Mouse (Mus musculus) lung, postnatal 0 days (tissue): Measurements from ENCODE around the gene Proser3. TPM values are rescaled to one million over a fixed set of nuclear protein-coding genes. Genes with fewer than 3 reads are reported as not detected.
A peak's percentile ranks its signal among the peaks of the same experiment; 100 is the strongest.

Experiments used
- ATAC-seq: fragments of 200-750 bp; cut with Nextera tagmentation; 2 replicates; pipeline ENCODE4 v1.8.0; 2017; ENCODE audit warnings: moderate library complexity
- DNase-seq: peaks from one replicate; pipeline ENCODE4 v3.0.0-alpha.2; 2016; ENCODE audit warnings: low spot score
- H3K27ac ChIP-seq: fragments of 300-500 bp; sonication (generic); 2 replicates; pipeline ENCODE4 v1.5.1; 2014; ENCODE audit warnings: antibody characterized with exemption, mild to moderate bottlenecking, low read length, mixed read lengths
- H3K27me3 ChIP-seq: fragments of 300-500 bp; sonication (generic); replicated peaks from 2 replicates; pipeline ENCODE4 v1.6.1; 2014; ENCODE audit warnings: low read length, mixed read lengths; ENCODE audit not compliant: insufficient read depth
- H3K36me3 ChIP-seq: fragments of 300-500 bp; sonication (generic); 2 replicates; pipeline ENCODE4 v1.6.1; 2014; ENCODE audit warnings: low read length, mixed read lengths; ENCODE audit not compliant: insufficient read depth
- H3K4me1 ChIP-seq: fragments of 300-500 bp; sonication (generic); 2 replicates; pipeline ENCODE4 v1.6.1; 2014; ENCODE audit warnings: antibody characterized with exemption, low read depth, low read length, mixed read lengths; ENCODE audit not compliant: insufficient read depth
- H3K4me2 ChIP-seq: fragments of 300-500 bp; sonication (generic); replicated peaks from 2 replicates; pipeline ENCODE4 v1.6.1; 2014; ENCODE audit warnings: low read depth, mild to moderate bottlenecking, low read length, moderate library complexity, mixed read lengths
- H3K4me3 ChIP-seq: fragments of 300-500 bp; sonication (generic); 2 replicates; pipeline ENCODE4 v1.5.1; 2014; ENCODE audit warnings: low read depth, low read length
- H3K9ac ChIP-seq: fragments of 300-500 bp; sonication (generic); replicated peaks from 2 replicates; pipeline ENCODE4 v1.6.1; 2014; ENCODE audit warnings: low read depth, mild to moderate bottlenecking
- H3K9me3 ChIP-seq: fragments of 300-500 bp; sonication (generic); 2 replicates; pipeline ENCODE4 v1.6.1; 2016; ENCODE audit warnings: low read length, mixed read lengths
- CTCF ChIP-seq: IDR thresholded peaks from 2 replicates; pipeline ENCODE4 v1.5.1; 2016; ENCODE audit warnings: antibody characterized with exemption, mild to moderate bottlenecking
- EP300 ChIP-seq: IDR thresholded peaks from 2 replicates; pipeline ENCODE4 v1.6.1; 2016; ENCODE audit warnings: antibody characterized with exemption, mild to moderate bottlenecking, control low read depth
- WGBS: fragments of 180-500 bp; shearing (Covaris S2); extraction: QIAGEN DNeasy Blood & Tissue Kit; methylation state at CpG from one replicate; pipeline ENCODE4 v1.1.7; 2014; 5-methylcytosine and 5-hydroxymethylcytosine counted together
- polyA plus RNA-seq: library from polyadenylated mRNA; unstranded; fragments of >200 nt; fragmentation: Nextera tagmentation; extraction: Ambion mirVana; gene quantifications from 2 replicates; pipeline ENCODE4 v1.2.1, GENCODE M21; 2015

The Proser3 gene
- polyA plus RNA-seq, 1 experiment from 2014 or later: 4.4 TPM

DNA sequence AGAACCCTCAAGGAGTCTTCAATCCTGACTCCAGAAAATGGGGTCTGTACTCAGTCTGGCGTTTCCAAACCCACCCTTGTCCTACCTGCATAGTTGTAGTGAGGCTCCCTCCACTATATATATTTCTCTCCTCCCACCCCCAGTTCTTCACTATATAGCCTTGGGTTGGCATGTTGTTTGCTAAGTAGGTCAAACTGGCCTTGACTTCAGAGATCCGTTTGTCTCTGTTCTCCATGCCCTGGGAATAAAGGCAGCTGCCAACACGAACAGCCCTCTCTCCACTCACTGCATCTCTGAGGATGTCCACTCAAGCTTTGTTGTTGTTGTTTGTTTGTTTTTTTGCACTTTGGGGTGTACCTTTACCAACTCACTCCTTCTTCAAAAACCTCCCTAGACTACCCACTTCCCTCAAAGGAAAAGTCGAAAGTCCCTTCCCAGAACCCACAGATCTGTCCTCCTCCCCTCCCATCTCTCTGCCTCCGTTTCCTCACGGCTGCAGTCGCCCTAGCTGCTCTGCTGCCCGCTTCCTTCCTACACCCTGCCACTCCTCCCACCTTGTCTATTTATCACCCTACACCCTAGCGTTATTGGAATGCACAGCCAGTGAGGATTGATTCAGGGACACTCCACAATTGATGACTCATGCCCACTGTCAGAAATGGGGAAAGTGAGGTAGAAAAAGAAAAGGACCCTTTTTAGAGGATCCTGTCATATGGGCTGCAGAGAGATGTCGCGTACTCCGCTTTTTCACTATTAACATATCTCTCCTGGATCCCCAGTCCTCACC, 6.8 kb upstream of the Proser3 start:
- peak overlapping the region; percentile 55 for H3K9ac ChIP-seq
- no peaks in the 10 kb centered on the region for H3K9me3 ChIP-seq
- peak overlapping the region; percentile 64 for H3K4me2 ChIP-seq
- no peaks in the 10 kb centered on the region for H3K27me3 ChIP-seq
- H3K4me1 ChIP-seq: peaks cover 12% of the 10 kb centered on the region; the same call in 1 of the 2 replicates
- TF ChIP-seq EP300 (no peak), CTCF (no peak)
- peak overlapping the region; percentile 49 for H3K4me3 ChIP-seq
- WGBS: 9% methylated on average over 12 of the region's 12 CpGs
- DNase-seq: peak; percentile 31
- H3K27ac ChIP-seq: peak overlapping the region; percentile 57
- H3K36me3 ChIP-seq: peaks cover 14% of the 10 kb centered on the region; the same call in 1 of the 2 replicates
- ATAC-seq: no peak

DNA sequence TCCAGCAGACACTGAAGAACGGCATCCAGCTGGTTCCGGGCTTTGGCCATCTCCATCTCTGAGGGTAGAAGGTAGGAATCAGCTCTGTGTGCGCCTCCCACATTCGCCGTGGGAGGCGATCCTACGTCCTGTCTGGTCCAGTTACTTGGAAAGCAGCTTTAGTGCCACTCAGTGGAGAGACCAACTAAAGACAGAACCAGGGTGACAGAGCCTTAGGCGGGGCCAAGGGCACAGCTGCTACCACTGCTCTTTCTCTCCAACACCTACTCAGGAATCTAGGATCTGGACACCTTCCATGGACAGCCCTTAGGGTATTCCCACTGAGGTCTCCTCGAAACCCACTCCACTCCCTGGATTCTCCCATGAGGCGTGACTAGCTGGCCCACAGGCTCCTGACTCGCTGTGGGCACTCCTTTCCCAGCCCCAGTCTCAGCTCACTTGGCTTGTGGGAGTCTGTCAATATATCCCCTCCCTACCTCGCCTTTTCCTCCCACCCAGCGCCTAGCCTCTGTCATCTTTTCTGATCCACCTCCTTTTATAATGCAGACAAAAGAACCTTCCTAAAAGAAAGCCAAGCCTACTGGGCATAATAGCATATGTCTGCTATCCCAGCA, 5.9 kb upstream of the Proser3 start:
- ATAC-seq (no peak), DNase-seq (no peak)
- Histone ChIP-seq H3K4me2 (no peak overlapping the region), H3K9ac (no peak overlapping the region), H3K9me3 (no peaks in the 10 kb centered on the region), H3K27me3 (no peaks in the 10 kb centered on the region), H3K27ac (no peak overlapping the region), H3K4me1 (peaks cover 19% of the 10 kb centered on the region; the same call in 1 of the 2 replicates), H3K4me3 (no peak overlapping the region), H3K36me3 (peaks cover 14% of the 10 kb centered on the region; the same call in 1 of the 2 replicates)
- no peak for TF ChIP-seq EP300
- no peak for TF ChIP-seq CTCF
- WGBS: 89% methylated on average over 13 of the region's 13 CpGs

- WGBS: 93% methylated on average over 17 of the region's 18 CpGs
- TF ChIP-seq CTCF (peak; percentile 39), EP300 (no peak)
- Histone ChIP-seq H3K36me3 (peaks cover 14% of the 10 kb centered on the region; the same call in 1 of the 2 replicates), H3K4me2 (no peak overlapping the region), H3K27ac (no peak overlapping the region), H3K4me3 (no peak overlapping the region), H3K4me1 (peaks cover 24% of the 10 kb centered on the region; the same call in 1 of the 2 replicates), H3K9me3 (no peaks in the 10 kb centered on the region), H3K9ac (no peak overlapping the region), H3K27me3 (no peaks in the 10 kb centered on the region)
- DNase-seq (peak; percentile 21), ATAC-seq (no peak)
Observed at GRCm38 (mm10) chr7:30556894-30557536, 4.9 kb upstream of the Proser3 start.

- Histone ChIP-seq H3K4me2 (peak overlapping the region; percentile 97), H3K9ac (no peak overlapping the region), H3K27me3 (no peaks in the 10 kb centered on the region), H3K4me3 (peak overlapping the region; percentile 69; the same call in 1 of the 2 replicates), H3K9me3 (no peaks in the 10 kb centered on the region), H3K36me3 (peaks cover 14% of the 10 kb centered on the region; the same call in 1 of the 2 replicates), H3K4me1 (peaks cover 23% of the 10 kb centered on the region; the same call in 1 of the 2 replicates), H3K27ac (no peak overlapping the region)
- DNase-seq (no peak), ATAC-seq (no peak)
- TF ChIP-seq CTCF (no peak), EP300 (no peak)
- WGBS: 84% methylated on average over 22 of the region's 22 CpGs
Observed at GRCm38 (mm10) chr7:30553810-30554584, 1.9 kb upstream of the Proser3 start.

- DNase-seq (peak; percentile 13), ATAC-seq (peak; percentile 6; the same call in 1 of the 2 replicates)
- peaks cover 15% of the 10 kb centered on the region; the same call in 1 of the 2 replicates for H3K4me1 ChIP-seq
- TF ChIP-seq CTCF (0 out of 2 replicates have a peak, but pooled peaks have one; percentile 1), EP300 (no peak)
- no peaks in the 10 kb centered on the region for H3K27me3 ChIP-seq
- no peaks in the 10 kb centered on the region for H3K9me3 ChIP-seq
- H3K4me2 ChIP-seq: peak overlapping the region; percentile 97
- peak overlapping the region; percentile 60 for H3K9ac ChIP-seq
- H3K4me3 ChIP-seq: peak overlapping the region; percentile 69
- H3K27ac ChIP-seq: peak overlapping the region; percentile 89
- WGBS: 0% methylated on average over 23 of the region's 23 CpGs
- H3K36me3 ChIP-seq: peaks cover 14% of the 10 kb centered on the region; the same call in 1 of the 2 replicates
Observed at GRCm38 (mm10) chr7:30553021-30553589, 1.0 kb upstream of the Proser3 start.
